Mouse (Mus musculus) bone marrow macrophage, adult 2 months (primary cell): Measurements from ENCODE around the gene Asic2.

Source experiments
- CTCF ChIP-seq: IDR thresholded peaks from 2 replicates; pipeline ENCODE4 v1.5.1; 2012; ENCODE audit warnings: low read depth, mild to moderate bottlenecking, low read length, moderate library complexity
- POLR2A ChIP-seq: IDR thresholded peaks from 2 replicates; pipeline ENCODE4 v1.6.1; 2012; ENCODE audit warnings: mild to moderate bottlenecking, low read depth, low read length, borderline replicate concordance

DNA sequence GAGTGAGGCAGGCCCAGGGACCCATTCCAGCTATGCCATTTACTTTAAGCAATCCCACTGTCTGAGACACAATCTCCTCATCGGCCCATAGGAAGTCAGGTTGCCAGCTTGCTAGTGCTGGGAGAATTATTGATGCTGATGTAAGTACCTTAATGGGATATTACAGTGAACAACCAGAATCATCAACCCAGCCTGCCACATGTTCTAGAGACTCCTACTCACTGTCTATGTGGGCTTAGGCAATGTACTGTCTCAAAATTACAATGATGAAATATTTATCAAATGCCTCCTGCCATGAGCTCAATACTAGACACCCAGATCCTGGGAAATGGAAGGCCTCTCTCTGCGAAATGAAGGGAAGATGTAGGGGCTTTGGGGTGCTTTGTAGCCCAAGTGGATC is 876.1 kb downstream of the Asic2 start:
- TF ChIP-seq POLR2A = no peak
- no peak for TF ChIP-seq CTCF
